Mouse (Mus musculus): ENCODE data around the gene Gm10840.

DNA sequence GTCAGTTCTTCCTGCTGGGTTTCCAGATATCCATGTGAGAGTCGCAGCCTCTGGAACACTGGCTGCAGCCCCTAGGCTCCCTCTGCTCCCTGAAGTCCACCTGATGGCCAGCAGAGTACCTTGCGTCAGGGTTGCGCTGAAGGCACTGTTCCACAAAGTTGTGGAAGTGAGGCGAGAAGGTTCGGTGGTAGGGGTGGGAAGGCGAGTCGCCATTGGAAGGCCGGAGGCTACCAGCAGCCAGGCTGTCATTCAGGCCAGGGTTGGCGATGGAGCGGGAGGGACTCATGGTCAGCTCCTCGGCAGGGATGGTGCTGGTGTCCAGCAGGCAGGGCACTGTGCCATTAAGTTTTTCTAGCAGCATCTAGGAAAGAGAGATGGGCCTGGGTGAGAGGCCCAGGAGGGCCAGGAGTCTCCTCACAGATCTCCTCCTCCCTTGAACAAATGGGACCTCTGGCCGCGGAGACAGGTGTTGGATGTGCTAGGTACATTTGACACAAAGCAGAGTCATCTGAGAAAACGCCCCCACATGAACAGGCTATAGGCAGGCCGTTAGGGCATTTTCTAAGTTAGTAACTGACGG is 4.0 kb downstream of the Gm10840 start:
- TF ChIP-seq CTCF (IDR thresholded peaks at IDR 0.05; ENCODE audit: extremely low read depth, insufficient read length, insufficient replicate concordance, low read depth, low read length) (no peak), POLR2A (IDR thresholded peaks at IDR 0.05; ENCODE audit: low read depth, low read length) (no peak)

All from small intestine, adult 2 months (tissue).